Mouse (Mus musculus): ENCODE results near the gene Ppp1r1b.

Gene Ppp1r1b

DNA sequence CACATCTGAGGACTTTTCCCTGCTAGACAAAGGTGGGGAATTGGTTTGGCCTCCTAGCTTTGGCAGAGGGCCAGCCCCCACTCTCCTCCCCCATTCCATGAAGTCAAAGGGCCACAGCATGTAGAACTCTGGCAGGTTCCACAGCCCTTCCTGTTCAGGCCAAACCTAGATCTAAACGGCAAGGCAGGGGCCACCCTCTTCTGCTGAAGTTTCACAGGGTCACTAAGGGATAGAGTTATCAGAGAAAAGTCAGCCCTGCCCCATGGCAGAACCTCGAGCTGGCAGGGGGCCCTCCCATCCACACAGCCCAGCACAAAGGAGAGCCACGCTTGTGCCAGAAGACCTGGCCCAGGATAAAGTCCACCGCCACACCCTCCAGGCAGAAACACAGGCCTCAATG is 46.8 kb downstream of the Ppp1r1b start:
- no peak for DNase-seq (ENCODE audit: low read depth)

DNA sequence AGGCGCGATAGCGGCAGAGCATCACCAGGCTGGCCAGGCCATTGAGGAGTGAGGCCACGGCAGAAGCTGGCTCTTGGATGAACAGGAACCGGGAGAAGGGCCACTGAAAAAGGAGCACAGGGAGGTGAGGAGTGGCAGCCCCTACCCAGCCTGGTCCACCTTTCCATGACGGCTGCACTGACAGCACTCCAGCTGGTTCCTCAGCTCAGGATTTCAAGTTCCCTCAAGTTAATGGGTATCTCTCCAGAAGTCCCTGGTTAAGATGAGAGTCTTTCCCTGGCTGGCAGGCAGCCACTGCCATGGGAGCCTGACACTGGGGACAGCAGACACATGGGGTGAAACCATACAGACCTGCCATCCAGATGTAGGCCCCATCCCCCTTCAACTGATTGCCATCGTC is 49.7 kb downstream of the Ppp1r1b start:
- DNase-seq (ENCODE audit: low read depth), result no peak

DNA sequence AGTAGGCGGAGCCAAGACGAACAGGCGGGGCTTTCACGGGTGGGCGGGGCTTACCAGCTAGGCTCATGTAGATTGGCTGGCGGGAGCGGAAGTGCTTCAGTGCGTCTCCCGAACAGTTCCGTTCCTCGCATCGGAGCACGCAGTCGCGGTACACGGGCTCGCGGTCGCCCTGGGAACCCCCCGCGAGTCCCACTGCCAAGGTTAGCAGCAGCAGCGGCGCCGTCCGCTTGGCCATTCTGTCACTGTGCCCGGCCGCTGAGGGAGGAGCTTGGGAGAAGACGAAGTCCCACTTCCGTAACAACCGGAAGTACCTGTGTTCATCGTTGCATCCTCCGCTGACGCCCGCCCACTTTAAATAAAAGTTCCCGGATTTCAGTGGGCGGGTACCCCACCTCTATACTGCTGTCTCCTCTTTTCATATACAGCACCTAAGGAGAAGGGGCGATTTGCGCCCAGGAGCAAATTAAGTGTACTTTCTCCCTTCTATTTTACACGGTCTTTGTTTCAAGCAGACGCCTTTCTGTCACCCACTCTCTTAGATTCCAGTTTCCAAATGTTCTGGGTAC is 52.0 kb downstream of the Ppp1r1b start, which contains the start of gene Pgap3:
Gene Pgap3, minus strand, starts transcription at position 330 of the 566 bp plus-strand sequence.
- peak; percentile 79 for DNase-seq (ENCODE audit: low read depth)

GRCm38 (mm10) chr11:98400816-98401215 is 52.6 kb downstream of the Ppp1r1b start:
- no peak for DNase-seq (ENCODE audit: low read depth)

DNA sequence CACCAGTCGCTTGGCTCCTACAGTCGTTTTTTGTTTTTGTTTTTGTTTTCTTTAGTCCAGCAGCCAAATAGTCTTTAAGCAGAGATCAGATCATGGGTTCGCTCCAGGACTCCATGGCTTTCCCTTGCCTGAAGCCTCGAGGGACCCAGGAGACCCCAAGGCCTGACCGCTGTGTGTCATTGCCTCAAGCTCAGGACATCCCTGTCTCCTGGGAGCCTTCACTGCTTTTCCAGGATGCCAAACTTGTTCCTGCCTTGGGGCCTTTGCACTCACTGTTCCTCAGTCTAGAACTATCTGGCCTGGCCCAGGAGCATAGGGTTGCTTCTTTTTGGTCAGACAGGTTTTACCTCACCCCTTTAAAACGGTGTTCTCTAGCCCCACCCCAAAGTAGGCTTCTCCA is 58.4 kb downstream of the Ppp1r1b start:
- no peak for DNase-seq (ENCODE audit: low read depth)
